Mouse (Mus musculus) left cerebral cortex, adult 2 months (tissue): ENCODE results near the gene Dync2h1. TPM values are rescaled to one million over a fixed set of nuclear protein-coding genes. Genes with fewer than 3 reads are reported as not detected.

Experiments used
- DNase-seq, 2 experiments: peaks; one replicate each; pipeline ENCODE4 v3.0.0; 2021 to 2022; ENCODE audit warnings: low spot score in 2 of 2, mixed read lengths in 1 of 2; ENCODE audit errors: extremely low spot score in 1 of 2
- H3K27ac ChIP-seq: fragments of 200-600 bp; 2 replicates; pipeline ENCODE4 v1.8.1; 2022
- H3K4me3 ChIP-seq: fragments of 200-600 bp; 2 replicates; pipeline ENCODE4 v1.8.1; 2022
- CTCF ChIP-seq: fragments of 200-600 bp; IDR thresholded peaks from 2 replicates; pipeline ENCODE4 v1.8.1; 2022; ENCODE audit warnings: antibody characterized with exemption, mild to moderate bottlenecking, moderate library complexity
- intact Hi-C: fragments of 180-260 bp; cut with DNase I; formaldehyde crosslinking; loops from one replicate; pipeline ENCODE4 v1.15.1; 2025
- total RNA-seq, 2 experiments: library from RNA; stranded (reverse); gene quantifications; 2 replicates each; pipeline ENCODE4 v1.2.3; 2021

The Dync2h1 gene
- total RNA-seq, 2 experiments from 2014 or later: 33.1 to 34.5 TPM

DNA sequence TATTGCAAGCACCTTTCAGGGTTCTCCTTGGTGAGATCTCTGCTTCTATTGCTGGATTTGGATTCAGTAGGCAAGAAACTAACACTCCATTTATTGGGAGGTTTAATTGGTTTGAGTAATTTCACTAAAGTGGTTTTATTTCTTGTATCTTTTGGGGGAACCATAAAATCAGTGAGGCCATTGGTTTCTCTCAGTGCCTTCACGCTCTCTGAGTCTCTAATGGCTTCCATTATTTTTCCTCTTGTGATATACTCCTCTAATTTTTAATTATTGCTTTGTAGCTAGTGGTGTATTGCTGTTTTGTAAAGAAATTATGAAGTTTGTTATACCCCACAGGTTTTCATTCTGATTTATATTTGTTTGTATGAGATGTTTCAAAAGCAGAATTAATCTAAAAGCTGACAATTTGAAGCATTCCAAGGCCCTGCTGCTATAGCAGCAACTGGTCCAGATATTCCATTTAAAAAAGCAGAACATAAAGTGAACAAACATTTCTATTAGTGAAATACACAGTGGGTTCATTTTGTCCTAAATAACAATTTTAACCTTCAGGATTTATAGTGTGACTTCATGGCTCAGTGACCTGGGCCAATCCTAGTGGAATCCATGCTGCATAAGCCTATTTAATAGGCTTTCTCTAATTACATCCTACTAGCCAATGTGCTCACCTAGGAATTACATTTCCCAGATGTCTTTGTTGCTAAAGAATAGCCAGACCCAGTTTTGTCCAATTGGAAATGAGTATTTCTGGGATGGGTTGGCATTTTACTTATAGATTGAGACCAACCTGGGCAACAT is 302.9 kb downstream of the Dync2h1 start:
- H3K4me3 ChIP-seq: no peak overlapping the region
- no peak for DNase-seq
- intact Hi-C loops: no loop called here
- H3K27ac ChIP-seq: no peak overlapping the region
- TF ChIP-seq CTCF: no peak

Other genes starting within 250 kb of the Dync2h1 start
- gene Dcun1d5, start 74 bp upstream of the Dync2h1 start, total RNA-seq: 10 to 100 TPM; 81.9 to 82.9 TPM
- gene Mmp13, start 88.1 kb upstream of the Dync2h1 start, total RNA-seq: not detected
- not detected for gene Mmp12, start 159.9 kb upstream of the Dync2h1 start, total RNA-seq
- gene Mmp1b, start 203.6 kb upstream of the Dync2h1 start, total RNA-seq: not detected